Mouse (Mus musculus) liver, postnatal 0 days (tissue): Measurements from ENCODE around the gene Idh3a. TPM values are rescaled to one million over a fixed set of nuclear protein-coding genes. Genes with fewer than 3 reads are reported as not detected.

Source experiments
- ATAC-seq: fragments of 200-750 bp; cut with Nextera tagmentation; 2 replicates; pipeline ENCODE4 v1.8.0; 2017; ENCODE audit warnings: mild to moderate bottlenecking, moderate library complexity
- DNase-seq: peaks from one replicate; pipeline ENCODE4 v3.0.0-alpha.2; 2016
- H3K27ac ChIP-seq: fragments of 300-500 bp; sonication (generic); 2 replicates; pipeline ENCODE4 v1.5.1; 2014; ENCODE audit warnings: antibody characterized with exemption, moderate library complexity, mild to moderate bottlenecking, low read depth
- H3K27me3 ChIP-seq: fragments of 300-500 bp; sonication (generic); 2 replicates; pipeline ENCODE4 v1.6.1; 2014; ENCODE audit warnings: low read length, control low read depth, mixed read lengths; ENCODE audit not compliant: insufficient read depth
- H3K36me3 ChIP-seq: fragments of 300-500 bp; sonication (generic); replicated peaks from 2 replicates; pipeline ENCODE4 v1.6.1; 2014; ENCODE audit warnings: mild to moderate bottlenecking, control low read depth, low read length, moderate library complexity, mixed read lengths; ENCODE audit not compliant: insufficient read depth
- H3K4me1 ChIP-seq: fragments of 300-500 bp; sonication (generic); 2 replicates; pipeline ENCODE4 v1.6.1; 2014; ENCODE audit warnings: antibody characterized with exemption, mild to moderate bottlenecking, control low read depth; ENCODE audit not compliant: insufficient read depth
- H3K4me2 ChIP-seq: fragments of 300-500 bp; sonication (generic); 2 replicates; pipeline ENCODE4 v1.6.1; 2014; ENCODE audit warnings: low read depth, mild to moderate bottlenecking, low read length, moderate library complexity, mixed read lengths
- H3K4me3 ChIP-seq: fragments of 300-500 bp; sonication (generic); 2 replicates; pipeline ENCODE4 v1.5.1; 2014; ENCODE audit warnings: low read depth, low read length
- H3K9ac ChIP-seq: fragments of 300-500 bp; sonication (generic); replicated peaks from 2 replicates; pipeline ENCODE4 v1.6.1; 2014; ENCODE audit warnings: mild to moderate bottlenecking, moderate library complexity
- H3K9me3 ChIP-seq: fragments of 300-500 bp; sonication (generic); 2 replicates; pipeline ENCODE4 v1.6.1; 2016; ENCODE audit warnings: mild to moderate bottlenecking, control low read depth, low read length, mixed read lengths
- CTCF ChIP-seq: sonication (generic); IDR thresholded peaks from 2 replicates; pipeline ENCODE4 v1.5.1; 2016; ENCODE audit warnings: antibody characterized with exemption, low read depth
- EP300 ChIP-seq: IDR thresholded peaks from 2 replicates; pipeline ENCODE4 v1.6.1; 2016; ENCODE audit warnings: antibody characterized with exemption, low read depth, mild to moderate bottlenecking
- WGBS: fragments of 180-500 bp; shearing (Covaris S2); extraction: QIAGEN DNeasy Blood & Tissue Kit; methylation state at CpG from one replicate; pipeline ENCODE4 v1.1.7; 2014; ENCODE audit not compliant: insufficient replicate concordance; 5-methylcytosine and 5-hydroxymethylcytosine counted together
- polyA plus RNA-seq: library from polyadenylated mRNA; unstranded; fragments of >200 nt; fragmentation: Nextera tagmentation; extraction: Ambion mirVana; gene quantifications from 2 replicates; pipeline ENCODE4 v1.2.1, GENCODE M21; 2015

Idh3a gene
- 74.6 and 79.2 TPM in 2 replicates for polyA plus RNA-seq

- H3K27ac ChIP-seq: peak within 1 kb of the TSS; percentile 84
- H3K9me3 ChIP-seq: no peaks in the 10 kb centered on the region
- H3K9ac ChIP-seq: peak within 1 kb of the TSS; percentile 84
- peak; percentile 99 for DNase-seq
- TF ChIP-seq EP300 (no peak), CTCF (no peak)
- peak within 1 kb of the TSS; percentile 96 for H3K4me2 ChIP-seq
- H3K4me3 ChIP-seq: peak within 1 kb of the TSS; percentile 88
- WGBS: 1% methylated on average over 72 of the region's 73 CpGs
- no peaks in the 10 kb centered on the region for H3K27me3 ChIP-seq
- ATAC-seq: peak; percentile 97
- H3K4me1 ChIP-seq: peaks cover 21% of the 10 kb centered on the region
- H3K36me3 ChIP-seq: peaks cover 11% of the 10 kb centered on the region
Observed at GRCm38 (mm10) chr9:54586199-54587061, at the start of gene Idh3a. Gene Idh3a (plus strand): TSS chr9:54586334.

DNA sequence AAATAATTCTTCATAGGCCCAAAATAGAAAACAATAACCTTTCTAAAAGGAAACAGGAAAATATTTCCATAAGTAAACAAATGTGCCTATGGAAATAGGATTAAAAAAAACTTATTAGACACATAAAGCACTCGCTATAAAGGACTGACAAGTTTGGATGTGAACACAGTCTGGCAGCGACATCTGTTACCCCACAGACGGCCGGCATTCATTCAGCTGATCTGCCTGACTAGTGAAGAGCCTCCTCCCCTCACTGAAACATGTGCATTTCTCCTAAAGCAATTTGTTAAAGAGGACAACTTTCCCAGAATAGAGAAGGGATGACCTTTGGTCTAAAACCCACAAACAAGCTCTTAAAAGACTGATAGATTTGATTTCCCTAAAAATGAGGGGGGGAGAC, 49.1 kb upstream of the Idh3a start:
- H3K4me2 ChIP-seq: no peak overlapping the region
- no peaks in the 10 kb centered on the region for H3K4me1 ChIP-seq
- WGBS: 70% methylated on average over 4 of the region's 4 CpGs
- ATAC-seq (no peak), DNase-seq (no peak)
- H3K9me3 ChIP-seq: no peaks in the 10 kb centered on the region
- no peaks in the 10 kb centered on the region for H3K27me3 ChIP-seq
- TF ChIP-seq CTCF: no peak
- TF ChIP-seq EP300: no peak
- no peak overlapping the region for H3K27ac ChIP-seq
- no peaks in the 10 kb centered on the region for H3K36me3 ChIP-seq
- no peak overlapping the region for H3K9ac ChIP-seq
- no peak overlapping the region for H3K4me3 ChIP-seq

DNA sequence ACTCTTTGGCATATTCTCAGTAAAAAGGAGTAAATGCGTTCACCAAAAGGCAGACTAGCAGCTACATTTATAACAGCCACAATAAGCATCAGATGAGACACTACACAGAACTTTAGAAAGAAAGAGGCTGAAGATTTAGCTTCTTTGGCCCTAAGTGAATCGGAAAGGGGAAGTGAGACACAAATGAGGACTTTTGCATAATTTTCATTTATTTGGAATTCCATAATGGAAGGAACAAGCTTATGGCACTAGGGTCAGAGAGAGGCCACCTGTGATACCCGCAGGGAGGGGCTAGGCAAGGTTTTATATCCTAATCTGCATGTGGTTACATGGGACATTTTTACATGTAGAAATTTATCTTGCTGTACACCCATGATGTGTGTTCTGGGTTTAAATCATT, 48.7 kb upstream of the Idh3a start:
- no peak overlapping the region for H3K4me3 ChIP-seq
- WGBS: 66% methylated on average over 3 of the region's 3 CpGs
- no peak overlapping the region for H3K9ac ChIP-seq
- H3K36me3 ChIP-seq: no peaks in the 10 kb centered on the region
- no peaks in the 10 kb centered on the region for H3K4me1 ChIP-seq
- H3K4me2 ChIP-seq: no peak overlapping the region
- ATAC-seq (no peak), DNase-seq (no peak)
- no peaks in the 10 kb centered on the region for H3K27me3 ChIP-seq
- TF ChIP-seq EP300 (no peak), CTCF (no peak)
- no peaks in the 10 kb centered on the region for H3K9me3 ChIP-seq
- H3K27ac ChIP-seq: no peak overlapping the region

DNA sequence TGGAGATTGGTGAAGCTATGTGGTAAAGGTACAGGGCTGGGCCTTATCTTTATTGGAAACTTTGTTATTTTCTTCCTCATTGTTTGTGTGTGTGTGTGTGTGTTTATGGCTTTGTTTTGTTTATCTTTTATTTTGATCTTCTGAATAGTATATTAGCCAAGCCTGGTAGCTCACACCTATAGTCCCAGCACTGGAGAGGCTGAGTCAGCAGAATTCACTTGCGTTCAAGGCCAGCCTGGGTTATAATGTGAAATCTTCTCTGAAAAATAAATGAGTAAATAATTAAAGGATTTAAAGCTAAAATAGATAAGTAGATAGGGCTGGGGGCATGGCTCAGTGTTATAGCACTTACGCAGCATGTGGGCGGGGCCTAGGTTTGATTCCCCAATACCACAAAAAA, 47.9 kb upstream of the Idh3a start:
- DNase-seq (no peak), ATAC-seq (no peak)
- Histone ChIP-seq H3K4me1 (no peaks in the 10 kb centered on the region), H3K9ac (no peak overlapping the region), H3K27ac (no peak overlapping the region), H3K9me3 (no peaks in the 10 kb centered on the region), H3K4me3 (no peak overlapping the region), H3K36me3 (no peaks in the 10 kb centered on the region), H3K4me2 (no peak overlapping the region), H3K27me3 (no peaks in the 10 kb centered on the region)
- WGBS: 90% methylated on average over 3 of the region's 3 CpGs
- TF ChIP-seq CTCF (no peak), EP300 (no peak)

DNA sequence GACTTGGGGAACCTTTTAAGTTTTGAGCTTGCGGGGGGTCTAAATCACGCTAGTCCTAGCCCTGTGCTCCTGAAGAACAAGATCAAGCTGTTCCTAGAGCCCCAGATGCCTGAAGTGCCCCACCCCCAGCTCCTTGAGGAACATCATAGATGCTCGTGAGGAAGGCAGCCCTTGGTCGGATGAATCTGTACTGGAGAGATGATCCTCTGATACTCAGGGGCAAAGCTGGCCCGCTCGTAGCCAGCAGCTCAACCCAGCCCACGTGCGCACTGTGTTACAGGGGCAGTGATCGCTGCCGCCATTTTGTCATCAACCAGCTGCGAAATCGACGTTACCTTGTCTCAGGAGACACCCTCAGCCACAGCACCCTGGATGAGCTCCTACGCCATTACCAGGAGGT, 47.5 kb upstream of the Idh3a start, which contains the start of gene Sh2d7:
TSS of gene Sh2d7 (plus strand) at position 301 of the 400 bp plus-strand sequence.
- no peak within 1 kb of the TSS for H3K4me3 ChIP-seq
- H3K36me3 ChIP-seq: no peaks in the 10 kb centered on the region
- no peaks in the 10 kb centered on the region for H3K9me3 ChIP-seq
- H3K4me2 ChIP-seq: no peak within 1 kb of the TSS
- H3K4me1 ChIP-seq: no peaks in the 10 kb centered on the region
- no peak for ATAC-seq
- H3K27me3 ChIP-seq: no peaks in the 10 kb centered on the region
- DNase-seq: no peak
- no peak within 1 kb of the TSS for H3K9ac ChIP-seq
- no peak within 1 kb of the TSS for H3K27ac ChIP-seq
- WGBS: 88% methylated on average over 14 of the region's 14 CpGs
- TF ChIP-seq CTCF (no peak), EP300 (no peak)

DNA sequence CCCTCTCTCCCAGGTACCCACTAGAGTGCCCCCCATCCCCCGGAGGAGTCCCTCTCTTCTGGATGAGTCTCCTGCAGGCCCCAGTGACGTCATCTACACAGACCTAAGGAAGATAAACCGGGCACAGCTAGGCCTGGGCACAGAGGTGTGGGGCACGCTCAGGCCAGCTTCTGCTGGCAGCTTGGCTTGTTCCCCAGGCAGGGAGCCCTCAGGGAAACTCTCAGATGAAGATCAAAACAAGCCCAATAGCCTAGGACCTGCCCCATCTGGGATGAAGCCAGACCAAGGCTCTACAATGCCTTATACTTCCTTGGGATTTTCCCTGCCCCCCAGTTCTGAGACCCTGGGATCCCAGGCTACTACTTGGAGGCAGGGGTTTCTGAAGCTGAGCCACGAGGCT, 45.3 kb upstream of the Idh3a start:
- Histone ChIP-seq H3K4me2 (no peak overlapping the region), H3K4me3 (no peak overlapping the region), H3K4me1 (no peaks in the 10 kb centered on the region), H3K9ac (no peak overlapping the region), H3K9me3 (no peaks in the 10 kb centered on the region), H3K27me3 (no peaks in the 10 kb centered on the region), H3K36me3 (no peaks in the 10 kb centered on the region), H3K27ac (no peak overlapping the region)
- ATAC-seq (no peak), DNase-seq (no peak)
- 65% methylated on average over 5 of the region's 5 CpGs for WGBS
- TF ChIP-seq EP300: no peak
- no peak for TF ChIP-seq CTCF
